Mouse (Mus musculus) embryo, embryonic 11 days (tissue): Measurements from ENCODE around the gene BC048679.
"Not testable (repeated sequence)": the region's sequence is repeated elsewhere in the genome, so short reads cannot be mapped to it uniquely, and the experiment has no call there.

Experiments used
- DNase-seq: peaks from one replicate; pipeline ENCODE4 v3.0.0-alpha.2; 2015

Gene BC048679

GRCm38 (mm10) chr7:81498181-81498580 is at the start of gene BC048679:
TSS of gene BC048679 (minus strand) at chr7:81498281.
- DNase-seq, result no peak

- DNase-seq, result no peak
Observed at GRCm38 (mm10) chr7:81542934-81543333, 44.9 kb upstream of the BC048679 start.

- no peak for DNase-seq
Observed at GRCm38 (mm10) chr7:81541924-81542524, 43.9 kb upstream of the BC048679 start.

- DNase-seq, result no peak
Observed at GRCm38 (mm10) chr7:81540999-81541398, 42.9 kb upstream of the BC048679 start.

GRCm38 (mm10) chr7:81539565-81539964 is 41.5 kb upstream of the BC048679 start:
- peak; percentile 20 for DNase-seq

GRCm38 (mm10) chr7:81538070-81538675 is 40.1 kb upstream of the BC048679 start:
- no peak for DNase-seq

- DNase-seq, result no peak
Observed at GRCm38 (mm10) chr7:81536478-81536877, 38.4 kb upstream of the BC048679 start.

- no peak for DNase-seq
Observed at GRCm38 (mm10) chr7:81531462-81531861, 33.4 kb upstream of the BC048679 start.

- DNase-seq, result no peak
Observed at GRCm38 (mm10) chr7:81528918-81529317, 30.8 kb upstream of the BC048679 start.

- DNase-seq, result no peak
Observed at GRCm38 (mm10) chr7:81523663-81524017, 25.6 kb upstream of the BC048679 start.

- peak; percentile 98 for DNase-seq
Observed at GRCm38 (mm10) chr7:81523008-81523662, 25.1 kb upstream of the BC048679 start.

- no peak for DNase-seq
Observed at GRCm38 (mm10) chr7:81516154-81517030, 18.3 kb upstream of the BC048679 start.

GRCm38 (mm10) chr7:81514906-81515590 is 17.0 kb upstream of the BC048679 start:
- DNase-seq, result no peak

GRCm38 (mm10) chr7:81501050-81501449 is 3.0 kb upstream of the BC048679 start:
- DNase-seq, result no peak

- peak; percentile 60 for DNase-seq
Observed at GRCm38 (mm10) chr7:81497171-81497570, 910 bp downstream of the BC048679 start.

- peak; percentile 88 for DNase-seq
Observed at GRCm38 (mm10) chr7:81493331-81494021, 4.6 kb downstream of the BC048679 start, which contains the start of gene Ap3b2. TSS of gene Ap3b2 (minus strand) at chr7:81493925.

- DNase-seq, result no peak
Observed at GRCm38 (mm10) chr7:81492628-81493027, 5.5 kb downstream of the BC048679 start.

- peak; percentile 59 for DNase-seq
Observed at GRCm38 (mm10) chr7:81489649-81490048, 8.4 kb downstream of the BC048679 start.

GRCm38 (mm10) chr7:81480800-81481199 is 17.3 kb downstream of the BC048679 start:
- peak; percentile 24 for DNase-seq

- DNase-seq, result peak; percentile 16
Observed at GRCm38 (mm10) chr7:81479531-81480090, 18.5 kb downstream of the BC048679 start.

GRCm38 (mm10) chr7:81478261-81478660 is 19.8 kb downstream of the BC048679 start:
- not testable (repeated sequence) for DNase-seq

- peak; percentile 65 for DNase-seq
Observed at GRCm38 (mm10) chr7:81476833-81477232, 21.2 kb downstream of the BC048679 start.
